In genomic region chr4:134041317-134042123, GRCm38 (mm10) we compare ENCODE assay signal across 8 mouse cellular contexts. TPM values are rescaled to one million over a fixed set of nuclear protein-coding genes. Genes with fewer than 3 reads are reported as not detected.
DNase-seq lines count a peak whose midpoint lies in the region; ATAC-seq lines count a peak whose summit lies in the region.

No protein-coding gene starts in this region.

- ATAC-seq in kidney, embryonic 16.5 days (ENCODE audit: low FRiP score, low TSS enrichment), result peak; percentile 65; the same call in 1 of the 2 replicates
- no peak for ATAC-seq in midbrain, embryonic 15.5 days (replicated peaks)

- H3K27me3 ChIP-seq in kidney, embryonic 16.5 days (ENCODE audit: insufficient read depth, low read length), result no peaks in the 10 kb centered on the region
- H3K27me3 ChIP-seq in midbrain, embryonic 15.5 days (replicated peaks), result no peaks in the 10 kb centered on the region

- no peak overlapping the region for H3K9ac ChIP-seq in kidney, embryonic 16.5 days (replicated peaks; ENCODE audit: low read length)
- no peak overlapping the region for H3K9ac ChIP-seq in midbrain, embryonic 15.5 days

- peaks cover 7% of the 10 kb centered on the region; the same call in 1 of the 2 replicates for H3K4me1 ChIP-seq in kidney, embryonic 16.5 days (ENCODE audit: insufficient read depth, low read length)
- peaks cover 3% of the 10 kb centered on the region; the same call in 1 of the 2 replicates for H3K4me1 ChIP-seq in midbrain, embryonic 15.5 days

- WGBS in kidney, embryonic 16.5 days, result 33% methylated on average over 9 of the region's 9 CpGs
- WGBS in midbrain, embryonic 15.5 days, result 64% methylated on average over 9 of the region's 9 CpGs

- H3K4me3 ChIP-seq in kidney, embryonic 16.5 days (ENCODE audit: low read length), result no peak overlapping the region
- no peak overlapping the region for H3K4me3 ChIP-seq in midbrain, embryonic 15.5 days

- no peak overlapping the region for H3K27ac ChIP-seq in kidney, embryonic 16.5 days (ENCODE audit: low read length)
- no peak overlapping the region for H3K27ac ChIP-seq in midbrain, embryonic 15.5 days

- H3K4me2 ChIP-seq in kidney, embryonic 16.5 days (replicated peaks; ENCODE audit: low read depth, low read length), result no peak overlapping the region
- H3K4me2 ChIP-seq in midbrain, embryonic 15.5 days, result no peak overlapping the region

- no peaks in the 10 kb centered on the region for H3K36me3 ChIP-seq in kidney, embryonic 16.5 days (ENCODE audit: insufficient read depth, low read length)
- no peaks in the 10 kb centered on the region for H3K36me3 ChIP-seq in midbrain, embryonic 15.5 days (replicated peaks)

- H3K9me3 ChIP-seq in kidney, embryonic 16.5 days (ENCODE audit: low read length), result no peaks in the 10 kb centered on the region
- H3K9me3 ChIP-seq in midbrain, embryonic 15.5 days, result no peaks in the 10 kb centered on the region

- no peak for DNase-seq in kidney, adult 18-20 months
- DNase-seq in MEL-GATA-1-ER (ENCODE audit: extremely low read depth, low read depth), result peak; percentile 70
- peak; percentile 35 for DNase-seq in brain, adult 2 months (ENCODE audit: low read depth, low spot score)
- DNase-seq in lung, postnatal 36 days, result peak; percentile 13
- no peak for DNase-seq in B cell, adult 2 months
- no peak for DNase-seq in left cerebral cortex, adult 9 months (ENCODE audit: low spot score in 2 of 2)

RNA-seq across cellular contexts. Expression of gene Zfp683, which starts 12.1 kb away (rescaled TPM):
- polyA plus RNA-seq in kidney, embryonic 16.5 days (2015; fragmentation: Nextera tagmentation; extraction: Ambion mirVana), result not detected in 2 replicates
- polyA plus RNA-seq in midbrain, embryonic 15.5 days (2015; fragmentation: Nextera tagmentation; extraction: Ambion mirVana), result not detected in 2 replicates

RNA-seq across cellular contexts. Expression of gene Crybg2, which starts 19.1 kb away (rescaled TPM):
- 4.2 and 4.5 TPM in 2 replicates for polyA plus RNA-seq in kidney, embryonic 16.5 days (2015; fragmentation: Nextera tagmentation; extraction: Ambion mirVana)
- 2.4 and 4.2 TPM in 2 replicates for polyA plus RNA-seq in midbrain, embryonic 15.5 days (2015; fragmentation: Nextera tagmentation; extraction: Ambion mirVana)

RNA-seq across cellular contexts. Expression of gene Lin28a, which starts 22.9 kb away (rescaled TPM):
- not detected in 2 replicates for polyA plus RNA-seq in kidney, embryonic 16.5 days (2015; fragmentation: Nextera tagmentation; extraction: Ambion mirVana)
- polyA plus RNA-seq in midbrain, embryonic 15.5 days (2015; fragmentation: Nextera tagmentation; extraction: Ambion mirVana), result 0.27 and 0.64 TPM in 2 replicates

RNA-seq across cellular contexts. Expression of gene Dhdds, which starts 40.8 kb away (rescaled TPM):
- polyA plus RNA-seq in kidney, embryonic 16.5 days (2015; fragmentation: Nextera tagmentation; extraction: Ambion mirVana), result 51.7 and 53.1 TPM in 2 replicates
- 45.9 and 48.2 TPM in 2 replicates for polyA plus RNA-seq in midbrain, embryonic 15.5 days (2015; fragmentation: Nextera tagmentation; extraction: Ambion mirVana)

RNA-seq across cellular contexts. Expression of gene Cd52, which starts 53.4 kb away (rescaled TPM):
- polyA plus RNA-seq in kidney, embryonic 16.5 days (2015; fragmentation: Nextera tagmentation; extraction: Ambion mirVana), result 7.4 and 7.6 TPM in 2 replicates
- 2.1 and 2.8 TPM in 2 replicates for polyA plus RNA-seq in midbrain, embryonic 15.5 days (2015; fragmentation: Nextera tagmentation; extraction: Ambion mirVana)

Comparison
In these comparisons a context has a peak if more than half of its experiments do, and no peak if none do; other contexts are left out.
1. DNase-seq: peak in MEL-GATA-1-ER (single experiment), brain, adult 2 months (single experiment) and lung, postnatal 36 days (single experiment); none in kidney, adult 18-20 months (single experiment), B cell, adult 2 months (0 of 2) and left cerebral cortex, adult 9 months (0 of 2).